Mouse (Mus musculus): Measurements from ENCODE around the gene Fam49a. TPM values are rescaled to one million over a fixed set of nuclear protein-coding genes. Genes with fewer than 3 reads are reported as not detected.

The Fam49a gene
- polyA plus RNA-seq, 1 experiment from 2014 or later = 22.4 TPM

DNA sequence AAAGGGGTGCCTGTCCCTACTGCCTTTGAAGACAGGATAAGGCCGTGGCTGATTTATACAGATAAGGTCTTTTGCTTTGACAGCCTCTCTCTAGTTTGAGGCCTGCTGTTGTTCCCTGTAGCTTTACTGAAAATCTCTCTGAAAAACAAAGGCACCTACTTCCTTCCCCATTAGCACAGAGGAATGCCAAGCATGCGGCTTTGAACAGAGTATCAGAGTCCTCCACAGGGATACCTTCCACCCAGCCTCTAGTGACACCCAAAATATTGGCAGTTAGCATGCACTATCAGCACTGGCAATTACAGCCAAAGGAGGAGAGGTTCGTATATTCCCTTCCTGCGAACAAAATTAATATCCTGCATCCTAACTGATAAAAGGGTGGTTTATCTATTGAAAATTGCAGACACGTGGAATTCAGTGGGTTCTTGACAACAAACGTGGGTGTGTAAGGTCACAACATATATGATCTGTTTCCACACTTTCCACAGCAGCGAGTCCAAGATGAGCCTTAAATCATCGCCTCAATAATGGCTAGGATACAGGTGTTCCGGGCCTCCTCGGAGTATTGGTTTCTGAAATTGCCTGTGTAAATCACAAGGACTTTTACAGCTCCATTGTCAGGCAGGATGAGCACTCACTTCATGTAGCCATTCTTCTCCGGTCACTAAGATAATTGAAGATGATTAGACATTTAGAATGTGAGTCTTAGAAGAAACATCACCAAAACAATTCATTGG lies 90.0 kb downstream of the Fam49a start:
- Histone ChIP-seq H3K4me3 (ENCODE audit: low read length) (no peak overlapping the region), H3K27me3 (ENCODE audit: control insufficient read depth, insufficient read depth, low read length) (no peaks in the 10 kb centered on the region), H3K4me1 (ENCODE audit: control insufficient read depth, insufficient read depth, low read length) (peaks cover 26% of the 10 kb centered on the region), H3K27ac (ENCODE audit: low read length) (peak overlapping the region; percentile 66), H3K4me2 (ENCODE audit: low read depth, low read length) (no peak overlapping the region), H3K36me3 (ENCODE audit: control insufficient read depth, insufficient read depth) (no peaks in the 10 kb centered on the region), H3K9me3 (replicated peaks; ENCODE audit: control insufficient read depth, low read length) (no peaks in the 10 kb centered on the region), H3K9ac (ENCODE audit: low read length) (no peak overlapping the region)
- 45% methylated on average over 11 of the region's 11 CpGs for WGBS
- ATAC-seq (replicated peaks; ENCODE audit: extremely low read depth, insufficient read depth, low FRiP score) = no peak

DNA sequence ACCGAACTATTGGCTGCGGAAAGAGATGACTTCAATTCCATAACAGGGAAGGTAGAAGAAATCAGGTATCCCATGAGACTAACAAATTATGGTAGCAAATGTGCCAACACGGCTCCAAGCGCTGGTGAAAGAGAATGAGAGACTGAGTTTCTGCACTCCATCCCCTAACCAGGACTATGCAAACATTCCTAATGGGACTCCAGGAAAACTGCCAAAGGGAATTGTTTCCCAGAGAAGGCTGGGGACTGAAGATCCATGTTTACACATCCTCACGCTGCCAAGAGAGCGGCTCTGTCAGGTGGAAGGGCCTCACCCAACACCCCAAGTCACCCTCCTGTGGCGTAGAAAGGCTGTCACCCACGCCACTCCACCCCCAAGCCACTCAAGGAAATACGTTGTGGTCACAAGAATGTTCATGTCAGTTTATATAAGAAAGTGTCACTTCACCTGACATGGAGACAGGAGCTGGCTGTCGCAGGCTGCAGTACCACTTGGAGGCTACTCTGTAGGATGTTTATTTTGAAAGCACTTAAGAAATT lies 92.2 kb downstream of the Fam49a start:
- H3K4me2 ChIP-seq (ENCODE audit: low read depth, low read length) = no peak overlapping the region
- peaks cover 7% of the 10 kb centered on the region; the same call in 1 of the 2 replicates for H3K36me3 ChIP-seq (ENCODE audit: control insufficient read depth, insufficient read depth)
- ATAC-seq (replicated peaks; ENCODE audit: extremely low read depth, insufficient read depth, low FRiP score) = no peak
- H3K9me3 ChIP-seq (replicated peaks; ENCODE audit: control insufficient read depth, low read length) = no peaks in the 10 kb centered on the region
- H3K27ac ChIP-seq (ENCODE audit: low read length) = no peak overlapping the region
- no peak overlapping the region for H3K9ac ChIP-seq (ENCODE audit: low read length)
- H3K4me3 ChIP-seq (ENCODE audit: low read length) = no peak overlapping the region
- H3K4me1 ChIP-seq (ENCODE audit: control insufficient read depth, insufficient read depth, low read length) = peaks cover 27% of the 10 kb centered on the region
- WGBS = 48% methylated on average over 10 of the region's 10 CpGs
- H3K27me3 ChIP-seq (ENCODE audit: control insufficient read depth, insufficient read depth, low read length) = no peaks in the 10 kb centered on the region

DNA sequence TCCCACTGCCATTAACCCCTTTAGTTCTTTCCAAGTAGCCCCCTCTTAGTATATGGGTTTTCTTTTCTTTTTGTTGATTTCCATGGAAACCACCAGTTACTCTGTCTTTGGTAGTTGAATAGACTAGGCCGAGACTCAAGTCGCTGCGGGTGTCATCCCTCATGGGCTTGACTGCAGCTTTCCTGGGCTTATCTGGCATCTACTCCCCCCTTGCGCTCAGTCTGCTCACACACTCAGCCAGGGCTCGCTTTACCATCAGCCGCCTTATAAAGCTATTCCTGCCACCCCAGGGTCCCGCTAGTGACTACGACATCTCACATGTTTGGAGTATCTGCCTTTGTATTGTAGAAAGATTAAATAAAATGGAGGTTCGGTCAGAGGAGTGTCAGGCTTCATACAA lies 94.1 kb downstream of the Fam49a start:
- Histone ChIP-seq H3K27ac (ENCODE audit: low read length) (peak overlapping the region; percentile 78), H3K36me3 (ENCODE audit: control insufficient read depth, insufficient read depth) (peaks cover 7% of the 10 kb centered on the region; the same call in 1 of the 2 replicates), H3K4me2 (ENCODE audit: low read depth, low read length) (peak overlapping the region; percentile 41), H3K27me3 (ENCODE audit: control insufficient read depth, insufficient read depth, low read length) (no peaks in the 10 kb centered on the region), H3K9ac (ENCODE audit: low read length) (peak overlapping the region; percentile 49), H3K4me1 (ENCODE audit: control insufficient read depth, insufficient read depth, low read length) (peaks cover 26% of the 10 kb centered on the region), H3K9me3 (replicated peaks; ENCODE audit: control insufficient read depth, low read length) (no peaks in the 10 kb centered on the region), H3K4me3 (ENCODE audit: low read length) (no peak overlapping the region)
- 29% methylated on average over 9 of the region's 9 CpGs for WGBS
- peak; percentile 16; the same call in 1 of the 2 replicates for ATAC-seq (replicated peaks; ENCODE audit: extremely low read depth, insufficient read depth, low FRiP score)

DNA sequence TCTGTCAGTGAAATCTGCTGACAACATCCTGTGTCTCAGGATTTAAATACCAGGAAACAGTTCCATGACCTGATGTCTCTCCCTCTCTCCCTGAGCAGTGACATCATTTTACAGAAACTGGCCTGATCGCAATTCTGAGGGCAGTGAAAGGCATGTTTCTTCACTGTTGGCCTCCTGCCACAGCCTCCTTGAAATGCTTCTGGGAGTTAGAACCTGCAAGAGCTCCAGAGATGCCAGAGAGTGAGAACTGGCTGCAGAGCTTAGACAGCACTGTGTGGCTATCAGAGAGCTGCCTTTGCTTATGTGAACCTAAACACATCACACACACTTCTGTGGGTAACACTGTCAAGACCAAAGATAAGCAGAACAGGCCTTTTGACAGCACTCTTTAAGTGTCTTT lies 94.5 kb downstream of the Fam49a start:
- peak overlapping the region; percentile 49 for H3K9ac ChIP-seq (ENCODE audit: low read length)
- H3K4me2 ChIP-seq (ENCODE audit: low read depth, low read length) = peak overlapping the region; percentile 41
- peaks cover 7% of the 10 kb centered on the region; the same call in 1 of the 2 replicates for H3K36me3 ChIP-seq (ENCODE audit: control insufficient read depth, insufficient read depth)
- peaks cover 22% of the 10 kb centered on the region for H3K4me1 ChIP-seq (ENCODE audit: control insufficient read depth, insufficient read depth, low read length)
- ATAC-seq (replicated peaks; ENCODE audit: extremely low read depth, insufficient read depth, low FRiP score) = peak; percentile 71
- H3K27me3 ChIP-seq (ENCODE audit: control insufficient read depth, insufficient read depth, low read length) = no peaks in the 10 kb centered on the region
- peak overlapping the region; percentile 78 for H3K27ac ChIP-seq (ENCODE audit: low read length)
- H3K9me3 ChIP-seq (replicated peaks; ENCODE audit: control insufficient read depth, low read length) = no peaks in the 10 kb centered on the region
- H3K4me3 ChIP-seq (ENCODE audit: low read length) = no peak overlapping the region
- WGBS = 4% methylated on average over 1 of the region's 1 CpGs

DNA sequence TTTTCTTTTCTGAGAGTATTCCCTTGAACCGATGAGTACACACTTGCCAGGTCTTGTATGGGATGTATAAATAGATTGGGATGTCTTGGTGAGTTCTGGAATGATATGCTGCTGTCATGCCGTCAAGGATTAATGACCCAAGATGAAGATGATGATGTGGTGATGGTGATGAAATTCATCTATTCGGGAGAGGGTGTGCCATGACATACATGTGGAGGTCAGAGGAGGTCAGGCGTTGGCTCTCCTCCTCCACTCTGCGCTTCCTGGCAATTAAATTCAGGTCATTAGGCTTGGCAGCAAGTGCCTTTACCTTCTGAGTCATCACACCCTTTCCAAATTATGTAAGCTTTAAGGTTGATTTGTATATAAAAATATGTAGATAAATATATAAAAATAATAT lies 95.0 kb downstream of the Fam49a start:
- WGBS = 40% methylated on average over 5 of the region's 5 CpGs
- H3K4me2 ChIP-seq (ENCODE audit: low read depth, low read length) = no peak overlapping the region
- H3K9ac ChIP-seq (ENCODE audit: low read length) = no peak overlapping the region
- H3K4me1 ChIP-seq (ENCODE audit: control insufficient read depth, insufficient read depth, low read length) = peaks cover 17% of the 10 kb centered on the region
- H3K27me3 ChIP-seq (ENCODE audit: control insufficient read depth, insufficient read depth, low read length) = no peaks in the 10 kb centered on the region
- no peak for ATAC-seq (replicated peaks; ENCODE audit: extremely low read depth, insufficient read depth, low FRiP score)
- H3K27ac ChIP-seq (ENCODE audit: low read length) = peak overlapping the region; percentile 78
- no peaks in the 10 kb centered on the region for H3K9me3 ChIP-seq (replicated peaks; ENCODE audit: control insufficient read depth, low read length)
- H3K4me3 ChIP-seq (ENCODE audit: low read length) = no peak overlapping the region
- H3K36me3 ChIP-seq (ENCODE audit: control insufficient read depth, insufficient read depth) = peaks cover 10% of the 10 kb centered on the region; the same call in 1 of the 2 replicates

DNA sequence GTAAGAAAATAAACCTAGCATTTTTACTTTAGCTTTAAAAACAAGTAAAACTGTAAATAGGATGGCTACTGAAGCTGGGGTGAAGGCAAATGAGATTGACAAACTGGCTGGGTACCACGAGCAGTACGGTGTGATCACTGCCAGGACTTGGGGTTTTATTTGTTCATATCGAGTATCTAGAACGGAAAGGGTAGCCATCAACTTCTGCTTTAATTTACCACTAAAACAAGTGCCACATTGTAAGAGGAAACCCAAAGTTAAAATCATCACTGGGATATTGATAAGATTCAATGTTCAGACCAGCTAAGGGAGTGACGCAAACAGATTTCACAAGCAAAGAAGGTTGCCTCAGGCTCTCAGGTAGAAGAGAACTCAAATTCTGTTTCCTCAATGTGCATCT lies 98.0 kb downstream of the Fam49a start:
- Histone ChIP-seq H3K27me3 (ENCODE audit: control insufficient read depth, insufficient read depth, low read length) (no peaks in the 10 kb centered on the region), H3K36me3 (ENCODE audit: control insufficient read depth, insufficient read depth) (peaks cover 21% of the 10 kb centered on the region; the same call in 1 of the 2 replicates), H3K9ac (ENCODE audit: low read length) (no peak overlapping the region), H3K9me3 (replicated peaks; ENCODE audit: control insufficient read depth, low read length) (no peaks in the 10 kb centered on the region), H3K4me1 (ENCODE audit: control insufficient read depth, insufficient read depth, low read length) (peaks cover 14% of the 10 kb centered on the region), H3K4me3 (ENCODE audit: low read length) (no peak overlapping the region), H3K27ac (ENCODE audit: low read length) (no peak overlapping the region), H3K4me2 (ENCODE audit: low read depth, low read length) (no peak overlapping the region)
- ATAC-seq (replicated peaks; ENCODE audit: extremely low read depth, insufficient read depth, low FRiP score) = no peak
- WGBS = 88% methylated on average over 5 of the region's 5 CpGs

DNA sequence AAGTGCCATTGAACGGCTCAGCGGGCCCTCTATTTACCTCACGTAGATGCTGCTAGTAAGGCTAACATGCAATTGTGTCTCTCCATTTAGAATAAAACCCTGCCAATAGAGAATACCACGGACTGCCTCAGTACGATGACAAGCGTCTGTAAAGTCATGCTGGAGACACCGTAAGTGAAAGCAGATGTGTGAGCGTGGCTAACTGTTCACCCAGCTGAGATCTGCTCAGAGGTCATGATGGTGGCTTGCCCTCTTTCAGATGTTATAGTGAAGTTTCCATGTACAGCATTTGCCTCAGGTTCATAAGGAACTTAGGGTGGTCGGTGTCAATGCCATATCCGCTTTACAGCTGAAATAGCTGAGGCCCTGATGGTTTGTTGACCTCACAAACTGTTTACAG lies 100.4 kb downstream of the Fam49a start:
- 89% methylated on average over 10 of the region's 10 CpGs for WGBS
- no peak overlapping the region for H3K4me3 ChIP-seq (ENCODE audit: low read length)
- H3K27ac ChIP-seq (ENCODE audit: low read length) = no peak overlapping the region
- H3K4me1 ChIP-seq (ENCODE audit: control insufficient read depth, insufficient read depth, low read length) = no peaks in the 10 kb centered on the region
- H3K9me3 ChIP-seq (replicated peaks; ENCODE audit: control insufficient read depth, low read length) = no peaks in the 10 kb centered on the region
- H3K4me2 ChIP-seq (ENCODE audit: low read depth, low read length) = no peak overlapping the region
- no peak for ATAC-seq (replicated peaks; ENCODE audit: extremely low read depth, insufficient read depth, low FRiP score)
- H3K9ac ChIP-seq (ENCODE audit: low read length) = no peak overlapping the region
- peaks cover 30% of the 10 kb centered on the region; the same call in 1 of the 2 replicates for H3K36me3 ChIP-seq (ENCODE audit: control insufficient read depth, insufficient read depth)
- no peaks in the 10 kb centered on the region for H3K27me3 ChIP-seq (ENCODE audit: control insufficient read depth, insufficient read depth, low read length)

DNA sequence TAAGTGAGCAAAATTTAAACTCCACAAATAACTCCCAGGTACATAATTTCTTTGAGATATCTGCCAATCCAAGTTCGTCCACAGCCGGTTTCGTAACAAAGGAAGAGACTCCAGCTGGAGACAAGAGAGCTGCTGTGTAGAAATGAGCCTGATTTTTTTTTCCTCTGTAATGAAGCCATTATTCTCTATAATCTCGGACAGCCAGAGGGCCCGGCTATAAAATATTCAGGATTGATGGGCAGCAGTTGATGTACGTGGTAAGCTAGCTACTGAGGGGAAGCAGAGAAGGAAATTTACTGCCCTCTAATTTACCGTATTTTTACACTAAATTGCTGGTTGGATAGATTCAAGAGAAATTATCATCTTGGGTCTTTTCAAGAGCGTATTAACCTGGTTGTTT lies 102.3 kb downstream of the Fam49a start:
- no peaks in the 10 kb centered on the region for H3K4me1 ChIP-seq (ENCODE audit: control insufficient read depth, insufficient read depth, low read length)
- no peak overlapping the region for H3K4me2 ChIP-seq (ENCODE audit: low read depth, low read length)
- no peak overlapping the region for H3K27ac ChIP-seq (ENCODE audit: low read length)
- no peaks in the 10 kb centered on the region for H3K9me3 ChIP-seq (replicated peaks; ENCODE audit: control insufficient read depth, low read length)
- no peak overlapping the region for H3K9ac ChIP-seq (ENCODE audit: low read length)
- ATAC-seq (replicated peaks; ENCODE audit: extremely low read depth, insufficient read depth, low FRiP score) = no peak
- no peak overlapping the region for H3K4me3 ChIP-seq (ENCODE audit: low read length)
- no peaks in the 10 kb centered on the region for H3K27me3 ChIP-seq (ENCODE audit: control insufficient read depth, insufficient read depth, low read length)
- H3K36me3 ChIP-seq (ENCODE audit: control insufficient read depth, insufficient read depth) = peaks cover 23% of the 10 kb centered on the region; the same call in 1 of the 2 replicates
- 89% methylated on average over 8 of the region's 8 CpGs for WGBS

DNA sequence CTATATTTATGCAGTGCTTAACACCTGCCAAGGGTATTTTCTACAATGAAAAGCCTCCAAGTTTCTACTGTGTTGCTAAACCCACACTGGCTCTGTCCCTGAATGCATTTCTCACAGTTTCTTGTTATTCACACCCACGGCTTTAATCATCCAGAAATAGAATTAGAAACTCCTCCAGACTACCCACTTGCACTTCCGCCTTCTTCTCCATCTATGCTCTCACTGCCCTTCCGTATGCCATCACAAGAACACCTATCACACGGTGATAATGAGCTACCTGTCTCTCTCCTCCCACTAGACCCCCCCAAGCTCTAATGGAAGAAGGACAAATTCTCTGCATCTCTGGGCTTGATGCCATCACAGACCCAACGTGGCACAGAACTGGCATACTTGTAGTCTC lies 105.5 kb downstream of the Fam49a start:
- H3K4me1 ChIP-seq (ENCODE audit: control insufficient read depth, insufficient read depth, low read length) = no peaks in the 10 kb centered on the region
- no peak overlapping the region for H3K9ac ChIP-seq (ENCODE audit: low read length)
- peaks cover 24% of the 10 kb centered on the region; the same call in 1 of the 2 replicates for H3K36me3 ChIP-seq (ENCODE audit: control insufficient read depth, insufficient read depth)
- H3K9me3 ChIP-seq (replicated peaks; ENCODE audit: control insufficient read depth, low read length) = no peaks in the 10 kb centered on the region
- no peak overlapping the region for H3K27ac ChIP-seq (ENCODE audit: low read length)
- H3K4me2 ChIP-seq (ENCODE audit: low read depth, low read length) = no peak overlapping the region
- no peaks in the 10 kb centered on the region for H3K27me3 ChIP-seq (ENCODE audit: control insufficient read depth, insufficient read depth, low read length)
- no peak overlapping the region for H3K4me3 ChIP-seq (ENCODE audit: low read length)
- 76% methylated on average over 5 of the region's 5 CpGs for WGBS
- ATAC-seq (replicated peaks; ENCODE audit: extremely low read depth, insufficient read depth, low FRiP score) = no peak
